Mouse (Mus musculus): ENCODE data around the gene Gm5294. TPM values are rescaled to one million over a fixed set of nuclear protein-coding genes. Genes with fewer than 3 reads are reported as not detected.

Gene Gm5294
- total and polyA plus RNA-seq, 2 experiments from 2014 or later: not detected

DNA sequence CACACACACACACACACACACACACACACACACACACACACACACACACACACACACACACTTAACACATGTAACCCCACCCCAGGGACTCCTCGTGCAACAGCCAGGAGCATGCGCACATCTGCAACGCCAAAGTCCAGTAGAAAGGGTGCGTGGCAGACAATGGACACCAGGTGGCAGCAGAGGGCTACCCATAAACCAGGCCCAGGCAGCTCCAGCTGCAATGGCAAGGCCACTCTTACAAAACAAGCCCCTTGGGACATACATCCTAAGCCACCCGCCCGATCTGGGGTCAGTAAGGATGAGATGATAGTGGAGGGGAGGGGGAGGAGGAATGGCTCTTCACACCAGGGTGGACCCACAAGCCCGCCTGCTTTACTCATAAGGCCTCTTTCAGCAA, 28.2 kb downstream of the Gm5294 start:
- Histone ChIP-seq H3K9ac (no peak overlapping the region), H3K4me1 (ENCODE audit: insufficient read depth) (no peaks in the 10 kb centered on the region), H3K36me3 (ENCODE audit: insufficient read depth) (no peaks in the 10 kb centered on the region), H3K9me3 (ENCODE audit: low read length) (no peaks in the 10 kb centered on the region), H3K4me2 (ENCODE audit: low read depth) (peak overlapping the region; percentile 13; the same call in 1 of the 2 replicates), H3K27me3 (ENCODE audit: insufficient read depth, low read length) (no peaks in the 10 kb centered on the region), H3K4me3 (ENCODE audit: low read depth, low read length) (no peak overlapping the region), H3K27ac (ENCODE audit: low read depth, low read length) (no peak overlapping the region)
- DNase-seq (peak; percentile 94), ATAC-seq (peak; percentile 91)
- peak; percentile 99 for TF ChIP-seq CTCF (IDR thresholded peaks at IDR 0.05; ENCODE audit: low read depth)
- 3% methylated on average over 7 of the region's 7 CpGs for WGBS

DNA sequence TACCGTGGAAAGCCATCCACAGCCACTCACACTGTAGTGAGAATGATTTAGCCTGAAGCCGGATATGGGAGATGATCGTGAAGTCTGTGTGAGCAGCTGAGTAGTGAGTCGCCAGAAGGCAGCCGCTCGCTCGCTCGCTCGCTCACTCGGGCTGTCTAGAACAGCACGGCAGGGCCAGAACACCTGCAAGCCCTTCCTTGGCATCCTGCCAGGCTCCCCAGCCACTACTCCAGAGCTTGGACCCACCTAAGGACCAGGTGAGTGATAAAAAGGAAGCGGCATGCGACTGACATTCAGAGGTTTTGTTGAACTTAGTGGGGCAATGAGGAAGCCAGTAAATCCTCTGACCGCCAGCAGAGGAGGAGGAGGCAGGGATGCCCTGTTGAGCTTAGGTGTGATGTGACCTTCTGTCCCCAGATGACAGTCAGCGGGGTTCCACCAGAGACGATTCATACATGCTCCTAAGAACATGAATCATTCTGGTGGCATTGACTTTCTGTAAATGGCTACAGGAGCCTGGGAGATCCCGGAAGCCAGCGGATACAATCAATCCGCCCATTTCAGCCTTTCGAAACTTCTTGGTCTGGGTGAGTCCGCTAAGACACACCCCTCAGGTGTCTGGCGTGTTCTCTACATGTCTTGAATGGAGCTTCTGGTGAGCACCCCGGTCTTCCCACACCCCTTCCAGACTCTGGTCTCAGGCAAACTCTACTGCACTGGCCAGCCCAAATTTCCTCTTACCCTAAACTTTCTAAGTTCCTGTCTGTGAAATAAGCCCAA, 30.0 kb downstream of the Gm5294 start:
- 77% methylated on average over 23 of the region's 23 CpGs for WGBS
- H3K9me3 ChIP-seq (ENCODE audit: low read length): no peaks in the 10 kb centered on the region
- no peak overlapping the region for H3K27ac ChIP-seq (ENCODE audit: low read depth, low read length)
- DNase-seq: peak; percentile 11
- no peaks in the 10 kb centered on the region for H3K4me1 ChIP-seq (ENCODE audit: insufficient read depth)
- H3K9ac ChIP-seq: no peak overlapping the region
- no peaks in the 10 kb centered on the region for H3K36me3 ChIP-seq (ENCODE audit: insufficient read depth)
- no peaks in the 10 kb centered on the region for H3K27me3 ChIP-seq (ENCODE audit: insufficient read depth, low read length)
- H3K4me2 ChIP-seq (ENCODE audit: low read depth): no peak overlapping the region
- TF ChIP-seq CTCF (IDR thresholded peaks at IDR 0.05; ENCODE audit: low read depth): no peak
- H3K4me3 ChIP-seq (ENCODE audit: low read depth, low read length): no peak overlapping the region
- ATAC-seq: no peak

DNA sequence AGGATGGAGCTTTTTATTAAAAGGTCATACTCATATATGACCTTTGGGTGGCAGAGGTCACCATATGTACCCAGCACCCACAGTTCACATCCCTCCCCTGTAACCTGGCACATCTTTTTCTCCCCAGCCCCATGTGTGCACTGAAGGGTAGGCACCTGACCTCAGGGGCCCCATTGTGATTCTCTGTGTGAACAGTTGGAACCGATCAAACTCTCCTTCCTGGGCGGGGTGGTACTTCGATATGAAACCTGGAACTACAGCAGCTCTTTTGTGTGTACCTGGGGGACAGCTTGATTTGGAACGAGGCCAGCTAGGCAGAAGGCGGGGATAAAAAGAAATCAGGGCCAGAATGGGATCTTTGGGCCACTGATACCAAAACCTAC, 30.6 kb downstream of the Gm5294 start:
- DNase-seq (no peak), ATAC-seq (no peak)
- Histone ChIP-seq H3K36me3 (ENCODE audit: insufficient read depth) (no peaks in the 10 kb centered on the region), H3K4me3 (ENCODE audit: low read depth, low read length) (no peak overlapping the region), H3K9me3 (ENCODE audit: low read length) (no peaks in the 10 kb centered on the region), H3K27ac (ENCODE audit: low read depth, low read length) (no peak overlapping the region), H3K4me2 (ENCODE audit: low read depth) (no peak overlapping the region), H3K27me3 (ENCODE audit: insufficient read depth, low read length) (no peaks in the 10 kb centered on the region), H3K4me1 (ENCODE audit: insufficient read depth) (no peaks in the 10 kb centered on the region), H3K9ac (no peak overlapping the region)
- no peak for TF ChIP-seq CTCF (IDR thresholded peaks at IDR 0.05; ENCODE audit: low read depth)
- WGBS: 83% methylated on average over 5 of the region's 5 CpGs

DNA sequence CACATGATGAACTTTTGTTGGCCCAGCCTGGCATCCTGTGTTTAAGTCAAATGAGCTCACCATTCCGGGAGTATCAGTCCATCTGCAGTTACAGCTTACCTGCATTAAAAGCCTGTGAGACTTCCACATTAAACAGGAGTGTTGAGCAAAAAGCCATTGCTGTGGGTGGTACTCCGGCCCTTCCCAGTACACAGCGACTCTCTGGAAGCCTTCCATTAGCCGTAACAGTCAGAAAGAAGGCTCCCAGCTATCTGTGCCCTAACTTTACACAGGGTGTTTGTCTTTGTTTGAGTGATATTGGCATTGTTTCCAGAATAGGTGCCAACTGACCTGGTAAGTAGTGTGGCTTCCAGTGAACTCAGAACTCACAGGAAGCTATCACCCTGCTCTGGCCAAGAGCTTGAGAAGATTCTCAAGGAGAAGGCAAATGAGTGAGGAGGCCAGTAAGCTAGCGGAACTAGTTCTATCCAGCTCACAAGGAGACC, 31.5 kb downstream of the Gm5294 start:
- H3K9me3 ChIP-seq (ENCODE audit: low read length): no peaks in the 10 kb centered on the region
- H3K4me1 ChIP-seq (ENCODE audit: insufficient read depth): no peaks in the 10 kb centered on the region
- TF ChIP-seq CTCF (IDR thresholded peaks at IDR 0.05; ENCODE audit: low read depth): no peak
- no peaks in the 10 kb centered on the region for H3K27me3 ChIP-seq (ENCODE audit: insufficient read depth, low read length)
- H3K36me3 ChIP-seq (ENCODE audit: insufficient read depth): no peaks in the 10 kb centered on the region
- 87% methylated on average over 5 of the region's 5 CpGs for WGBS
- DNase-seq: no peak
- H3K9ac ChIP-seq: no peak overlapping the region
- no peak for ATAC-seq
- no peak overlapping the region for H3K4me2 ChIP-seq (ENCODE audit: low read depth)
- H3K4me3 ChIP-seq (ENCODE audit: low read depth, low read length): no peak overlapping the region
- no peak overlapping the region for H3K27ac ChIP-seq (ENCODE audit: low read depth, low read length)

DNA sequence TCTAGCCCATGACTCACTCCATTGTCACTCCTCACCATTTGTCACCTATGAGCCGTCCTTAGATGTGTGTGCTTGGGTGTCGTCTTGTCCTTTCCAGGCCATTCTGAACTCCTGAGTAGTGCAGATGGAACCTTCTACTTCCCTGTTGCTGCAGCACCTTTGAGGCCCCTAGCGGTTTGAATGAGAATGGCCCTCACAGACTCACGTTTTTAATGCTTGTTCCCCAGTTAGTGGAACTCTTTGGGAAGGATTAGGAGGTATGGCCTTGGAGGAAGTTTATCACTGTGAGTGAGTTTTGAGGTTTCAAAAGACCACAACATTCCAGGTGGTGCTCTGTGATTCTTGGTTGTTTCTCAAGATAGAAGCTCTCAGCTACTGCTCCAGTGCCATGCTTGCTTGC, 32.3 kb downstream of the Gm5294 start:
- DNase-seq (no peak), ATAC-seq (no peak)
- Histone ChIP-seq H3K9ac (no peak overlapping the region), H3K9me3 (ENCODE audit: low read length) (no peaks in the 10 kb centered on the region), H3K4me2 (ENCODE audit: low read depth) (no peak overlapping the region), H3K36me3 (ENCODE audit: insufficient read depth) (no peaks in the 10 kb centered on the region), H3K4me3 (ENCODE audit: low read depth, low read length) (no peak overlapping the region), H3K27me3 (ENCODE audit: insufficient read depth, low read length) (no peaks in the 10 kb centered on the region; the same call in 1 of the 2 replicates), H3K27ac (ENCODE audit: low read depth, low read length) (no peak overlapping the region), H3K4me1 (ENCODE audit: insufficient read depth) (no peaks in the 10 kb centered on the region)
- TF ChIP-seq CTCF (IDR thresholded peaks at IDR 0.05; ENCODE audit: low read depth): no peak
- 66% methylated on average over 4 of the region's 4 CpGs for WGBS

DNA sequence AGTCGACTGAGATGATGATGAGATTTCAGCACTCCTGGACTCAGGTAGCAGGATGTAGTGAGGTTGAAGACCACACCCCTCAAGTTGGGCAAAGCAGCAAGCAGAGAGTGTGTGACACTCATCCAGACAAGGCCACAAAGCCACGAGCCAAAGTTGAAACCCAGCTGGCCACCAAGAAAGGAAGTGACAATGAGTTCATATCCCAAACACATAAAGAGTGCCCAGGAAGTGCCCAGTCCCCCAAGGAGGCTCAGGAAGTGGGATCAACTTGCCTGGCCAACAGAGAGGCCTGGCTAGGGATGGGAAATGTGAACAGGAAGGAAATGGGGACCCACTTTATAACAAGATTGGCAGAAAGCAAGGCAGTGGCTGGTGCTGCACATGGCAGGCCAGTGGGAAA, 33.5 kb downstream of the Gm5294 start:
- H3K4me2 ChIP-seq (ENCODE audit: low read depth): no peak overlapping the region
- H3K27ac ChIP-seq (ENCODE audit: low read depth, low read length): no peak overlapping the region
- DNase-seq (no peak), ATAC-seq (no peak)
- H3K4me3 ChIP-seq (ENCODE audit: low read depth, low read length): no peak overlapping the region
- H3K36me3 ChIP-seq (ENCODE audit: insufficient read depth): no peaks in the 10 kb centered on the region
- no peak for TF ChIP-seq CTCF (IDR thresholded peaks at IDR 0.05; ENCODE audit: low read depth)
- H3K9me3 ChIP-seq (ENCODE audit: low read length): no peaks in the 10 kb centered on the region
- 80% methylated on average over 2 of the region's 2 CpGs for WGBS
- H3K27me3 ChIP-seq (ENCODE audit: insufficient read depth, low read length): no peaks in the 10 kb centered on the region; the same call in 1 of the 2 replicates
- no peak overlapping the region for H3K9ac ChIP-seq
- H3K4me1 ChIP-seq (ENCODE audit: insufficient read depth): no peaks in the 10 kb centered on the region

DNA sequence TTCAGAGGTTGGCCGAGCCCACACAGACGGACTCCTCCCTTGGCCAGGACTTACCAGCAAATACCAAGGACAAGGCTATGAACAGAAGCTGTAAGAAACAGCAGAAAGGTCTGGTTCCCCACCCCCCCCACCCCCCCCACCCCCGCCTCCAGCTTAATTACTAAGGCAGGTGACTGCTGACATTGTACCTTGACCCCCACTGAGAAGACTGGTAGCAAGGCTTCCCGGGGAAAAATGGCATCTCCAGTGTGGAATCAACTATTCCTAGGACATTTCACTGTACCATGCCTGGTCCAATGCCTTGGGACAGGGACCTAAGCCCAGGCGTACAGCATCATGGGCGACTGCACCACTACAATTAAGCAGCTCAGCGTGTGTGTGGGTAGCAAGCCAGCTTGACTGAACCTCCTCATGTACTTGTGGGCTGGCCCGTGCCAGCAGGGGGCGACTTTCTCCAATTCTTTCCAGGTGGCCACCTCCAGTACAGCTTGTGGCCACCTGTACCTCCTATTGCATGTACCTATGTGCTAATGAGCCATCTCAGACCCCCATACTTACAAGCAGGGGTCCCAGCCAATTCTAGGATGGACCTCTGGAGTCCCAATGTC, 37.2 kb downstream of the Gm5294 start:
- H3K4me2 ChIP-seq (ENCODE audit: low read depth): no peak overlapping the region
- peak; percentile 82 for TF ChIP-seq CTCF (IDR thresholded peaks at IDR 0.05; ENCODE audit: low read depth)
- no peaks in the 10 kb centered on the region for H3K9me3 ChIP-seq (ENCODE audit: low read length)
- H3K27me3 ChIP-seq (ENCODE audit: insufficient read depth, low read length): no peaks in the 10 kb centered on the region; the same call in 1 of the 2 replicates
- no peak overlapping the region for H3K4me3 ChIP-seq (ENCODE audit: low read depth, low read length)
- DNase-seq (peak; percentile 79), ATAC-seq (peak; percentile 71)
- no peaks in the 10 kb centered on the region for H3K36me3 ChIP-seq (ENCODE audit: insufficient read depth)
- no peaks in the 10 kb centered on the region for H3K4me1 ChIP-seq (ENCODE audit: insufficient read depth)
- H3K27ac ChIP-seq (ENCODE audit: low read depth, low read length): no peak overlapping the region
- WGBS: 25% methylated on average over 9 of the region's 9 CpGs
- no peak overlapping the region for H3K9ac ChIP-seq

Data from forebrain, postnatal 0 days (tissue).